Mouse (Mus musculus) limb, embryonic 12.5 days (tissue): ENCODE data around the gene Ppm1e. TPM values are rescaled to one million over a fixed set of nuclear protein-coding genes. Genes with fewer than 3 reads are reported as not detected.

ENCODE experiments used
- ATAC-seq: fragments of 200-750 bp; cut with Nextera tagmentation; 2 replicates; pipeline ENCODE4 v1.8.0; 2017; ENCODE audit warnings: low read depth, moderate TSS enrichment; ENCODE audit not compliant: insufficient number of reproducible peaks, insufficient read depth, low FRiP score, low TSS enrichment
- H3K27ac ChIP-seq: fragments of 300-500 bp; sonication (generic); 2 replicates; pipeline ENCODE4 v1.5.1; 2016; ENCODE audit warnings: mild to moderate bottlenecking, moderate library complexity
- H3K27me3 ChIP-seq: fragments of 300-500 bp; sonication (generic); 2 replicates; pipeline ENCODE4 v1.6.1; 2016; ENCODE audit warnings: mild to moderate bottlenecking, moderate library complexity
- H3K36me3 ChIP-seq: fragments of 300-500 bp; sonication (generic); 2 replicates; pipeline ENCODE4 v1.6.1; 2016; ENCODE audit warnings: mild to moderate bottlenecking, moderate library complexity
- H3K4me1 ChIP-seq: fragments of 300-500 bp; sonication (generic); replicated peaks from 2 replicates; pipeline ENCODE4 v1.6.1; 2016
- H3K4me2 ChIP-seq: fragments of 300-500 bp; sonication (generic); 2 replicates; pipeline ENCODE4 v1.6.1; 2016; ENCODE audit warnings: mild to moderate bottlenecking, moderate library complexity
- H3K4me3 ChIP-seq: fragments of 300-500 bp; sonication (generic); replicated peaks from 2 replicates; pipeline ENCODE4 v1.5.1; 2016; ENCODE audit warnings: mild to moderate bottlenecking
- H3K9ac ChIP-seq: fragments of 300-500 bp; sonication (generic); replicated peaks from 2 replicates; pipeline ENCODE4 v1.6.1; 2016; ENCODE audit warnings: mild to moderate bottlenecking, moderate library complexity
- H3K9me3 ChIP-seq: fragments of 300-500 bp; sonication (generic); 2 replicates; pipeline ENCODE4 v1.6.1; 2016; ENCODE audit warnings: mild to moderate bottlenecking, moderate library complexity
- WGBS: fragments of 180-500 bp; shearing (Covaris S2); methylation state at CpG from one replicate; pipeline ENCODE4 v1.1.7; 2016; 5-methylcytosine and 5-hydroxymethylcytosine counted together
- polyA plus RNA-seq: library from polyadenylated mRNA; unstranded; fragments of >200 nt; fragmentation: Nextera tagmentation; extraction: Ambion mirVana; gene quantifications from 2 replicates; pipeline ENCODE4 v1.2.1, GENCODE M21; 2016

Gene Ppm1e
- polyA plus RNA-seq, 1 experiment from 2014 or later, result 2.1 TPM

- Histone ChIP-seq H3K27ac (no peak overlapping the region), H3K9ac (peak overlapping the region; percentile 67), H3K4me2 (peak overlapping the region; percentile 98), H3K4me3 (peak overlapping the region; percentile 65), H3K4me1 (peaks cover 13% of the 10 kb centered on the region), H3K27me3 (peaks cover 47% of the 10 kb centered on the region), H3K36me3 (no peaks in the 10 kb centered on the region), H3K9me3 (no peaks in the 10 kb centered on the region)
- no peak for ATAC-seq
- 5% methylated on average over 31 of the region's 31 CpGs for WGBS
These were observed 1.2 kb downstream of the Ppm1e start for GRCm38 (mm10) chr11:87357317-87358300.

GRCm38 (mm10) chr11:87354861-87355260, 4.0 kb downstream of the Ppm1e start:
- no peak for ATAC-seq
- Histone ChIP-seq H3K4me3 (no peak overlapping the region), H3K4me1 (peaks cover 13% of the 10 kb centered on the region), H3K36me3 (no peaks in the 10 kb centered on the region), H3K9ac (no peak overlapping the region), H3K4me2 (no peak overlapping the region), H3K9me3 (no peaks in the 10 kb centered on the region), H3K27ac (no peak overlapping the region), H3K27me3 (peaks cover 36% of the 10 kb centered on the region)
- 74% methylated on average over 1 of the region's 1 CpGs for WGBS

- Histone ChIP-seq H3K27ac (no peak overlapping the region), H3K4me2 (no peak overlapping the region), H3K36me3 (no peaks in the 10 kb centered on the region), H3K27me3 (peaks cover 26% of the 10 kb centered on the region), H3K4me3 (no peak overlapping the region), H3K9me3 (no peaks in the 10 kb centered on the region), H3K4me1 (peaks cover 13% of the 10 kb centered on the region), H3K9ac (no peak overlapping the region)
- no peak for ATAC-seq
- 80% methylated on average over 7 of the region's 7 CpGs for WGBS
These were observed 5.1 kb downstream of the Ppm1e start for GRCm38 (mm10) chr11:87353646-87354170.

- no peaks in the 10 kb centered on the region for H3K36me3 ChIP-seq
- H3K4me1 ChIP-seq, result no peaks in the 10 kb centered on the region
- no peak overlapping the region for H3K4me2 ChIP-seq
- 84% methylated on average over 3 of the region's 3 CpGs for WGBS
- no peak for ATAC-seq
- no peaks in the 10 kb centered on the region for H3K27me3 ChIP-seq
- H3K4me3 ChIP-seq, result no peak overlapping the region
- 0 out of 2 replicates have a peak, but pooled peaks cover 4% of the 10 kb centered on the region for H3K9me3 ChIP-seq
- no peak overlapping the region for H3K27ac ChIP-seq
- no peak overlapping the region for H3K9ac ChIP-seq
These were observed 32.4 kb downstream of the Ppm1e start for GRCm38 (mm10) chr11:87326381-87326780.

GRCm38 (mm10) chr11:87322558-87322957, 36.3 kb downstream of the Ppm1e start:
- Histone ChIP-seq H3K9ac (no peak overlapping the region), H3K4me3 (no peak overlapping the region), H3K9me3 (no peaks in the 10 kb centered on the region), H3K27ac (no peak overlapping the region), H3K4me2 (no peak overlapping the region), H3K27me3 (no peaks in the 10 kb centered on the region), H3K36me3 (no peaks in the 10 kb centered on the region), H3K4me1 (no peaks in the 10 kb centered on the region)
- no peak for ATAC-seq
- WGBS, result 62% methylated on average over 8 of the region's 8 CpGs

DNA sequence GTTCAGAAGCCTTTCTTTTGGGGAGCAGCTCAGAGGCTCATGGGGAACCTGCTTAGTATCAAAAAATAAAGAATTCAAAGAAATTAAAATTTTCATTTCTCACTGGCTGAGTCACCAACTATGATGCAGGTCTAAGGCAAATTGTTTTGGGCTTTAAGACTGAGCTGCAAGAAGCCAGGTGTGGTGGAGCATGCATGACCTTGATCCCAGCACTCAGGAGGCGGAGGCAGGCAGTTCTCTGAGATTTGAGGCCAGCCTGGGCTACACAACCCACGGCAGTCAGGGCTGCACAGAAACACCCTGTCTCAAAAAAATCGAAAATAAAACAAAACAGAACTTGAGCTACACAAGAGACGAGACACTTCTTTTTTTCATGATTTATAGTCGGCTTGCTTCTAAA, 38.8 kb downstream of the Ppm1e start:
- no peaks in the 10 kb centered on the region for H3K27me3 ChIP-seq
- H3K4me3 ChIP-seq, result no peak overlapping the region
- WGBS, result 69% methylated on average over 5 of the region's 5 CpGs
- H3K27ac ChIP-seq, result no peak overlapping the region
- H3K36me3 ChIP-seq, result no peaks in the 10 kb centered on the region
- no peaks in the 10 kb centered on the region for H3K4me1 ChIP-seq
- no peak overlapping the region for H3K9ac ChIP-seq
- H3K4me2 ChIP-seq, result no peak overlapping the region
- H3K9me3 ChIP-seq, result no peaks in the 10 kb centered on the region
- no peak for ATAC-seq

- no peak for ATAC-seq
- H3K9me3 ChIP-seq, result no peaks in the 10 kb centered on the region
- no peaks in the 10 kb centered on the region for H3K27me3 ChIP-seq
- H3K9ac ChIP-seq, result no peak overlapping the region
- H3K36me3 ChIP-seq, result no peaks in the 10 kb centered on the region
- no peak overlapping the region for H3K4me3 ChIP-seq
- WGBS, result 89% methylated on average over 9 of the region's 9 CpGs
- H3K4me1 ChIP-seq, result no peaks in the 10 kb centered on the region
- no peak overlapping the region for H3K27ac ChIP-seq
- H3K4me2 ChIP-seq, result no peak overlapping the region
These were observed 39.7 kb downstream of the Ppm1e start for GRCm38 (mm10) chr11:87318956-87319708.

DNA sequence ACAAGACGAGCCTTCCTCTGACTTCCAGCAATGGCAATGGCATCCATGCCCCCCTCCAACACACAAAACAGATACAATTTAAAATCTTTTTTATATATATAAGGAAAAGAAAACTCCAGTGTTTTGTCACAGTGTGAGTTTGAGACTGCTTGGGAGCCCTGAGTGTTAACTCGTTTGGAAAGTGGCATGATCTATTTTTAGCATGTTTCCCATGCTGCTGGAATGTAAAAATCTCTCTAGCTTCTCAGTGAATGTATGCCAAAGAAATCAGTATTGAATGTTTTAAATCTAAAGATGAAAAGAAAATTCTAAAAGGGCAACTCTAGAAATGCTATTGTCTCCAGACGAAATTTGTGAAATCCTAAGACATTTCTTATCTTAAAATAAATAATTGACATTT, 45.3 kb downstream of the Ppm1e start:
- Histone ChIP-seq H3K27me3 (no peaks in the 10 kb centered on the region), H3K4me1 (no peaks in the 10 kb centered on the region), H3K27ac (no peak overlapping the region), H3K9me3 (no peaks in the 10 kb centered on the region), H3K36me3 (no peaks in the 10 kb centered on the region), H3K4me2 (no peak overlapping the region), H3K4me3 (no peak overlapping the region), H3K9ac (no peak overlapping the region)
- no peak for ATAC-seq
- 58% methylated on average over 3 of the region's 3 CpGs for WGBS

DNA sequence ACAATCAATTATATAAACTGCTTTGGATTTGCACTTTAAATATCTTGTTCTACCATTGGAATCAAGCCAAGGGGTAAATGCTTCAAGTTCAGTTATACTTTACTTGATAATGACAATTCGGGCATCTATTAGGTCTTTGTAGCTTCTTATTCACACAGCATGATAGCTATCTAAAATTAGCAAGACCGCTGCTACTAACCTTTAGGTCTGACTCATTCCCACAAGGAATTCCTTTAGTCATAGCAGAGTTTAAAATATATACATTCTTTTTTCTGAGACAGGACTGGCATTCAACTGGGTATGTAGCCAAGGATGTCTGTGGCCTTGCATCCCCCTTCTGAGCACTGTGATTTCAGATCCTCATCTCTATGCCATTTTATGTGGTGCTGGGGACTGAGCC, 48.5 kb downstream of the Ppm1e start:
- Histone ChIP-seq H3K27me3 (no peaks in the 10 kb centered on the region), H3K9me3 (no peaks in the 10 kb centered on the region), H3K9ac (no peak overlapping the region), H3K4me2 (no peak overlapping the region), H3K27ac (no peak overlapping the region), H3K4me3 (no peak overlapping the region), H3K36me3 (no peaks in the 10 kb centered on the region), H3K4me1 (no peaks in the 10 kb centered on the region)
- WGBS, result 95% methylated on average over 2 of the region's 2 CpGs
- no peak for ATAC-seq

DNA sequence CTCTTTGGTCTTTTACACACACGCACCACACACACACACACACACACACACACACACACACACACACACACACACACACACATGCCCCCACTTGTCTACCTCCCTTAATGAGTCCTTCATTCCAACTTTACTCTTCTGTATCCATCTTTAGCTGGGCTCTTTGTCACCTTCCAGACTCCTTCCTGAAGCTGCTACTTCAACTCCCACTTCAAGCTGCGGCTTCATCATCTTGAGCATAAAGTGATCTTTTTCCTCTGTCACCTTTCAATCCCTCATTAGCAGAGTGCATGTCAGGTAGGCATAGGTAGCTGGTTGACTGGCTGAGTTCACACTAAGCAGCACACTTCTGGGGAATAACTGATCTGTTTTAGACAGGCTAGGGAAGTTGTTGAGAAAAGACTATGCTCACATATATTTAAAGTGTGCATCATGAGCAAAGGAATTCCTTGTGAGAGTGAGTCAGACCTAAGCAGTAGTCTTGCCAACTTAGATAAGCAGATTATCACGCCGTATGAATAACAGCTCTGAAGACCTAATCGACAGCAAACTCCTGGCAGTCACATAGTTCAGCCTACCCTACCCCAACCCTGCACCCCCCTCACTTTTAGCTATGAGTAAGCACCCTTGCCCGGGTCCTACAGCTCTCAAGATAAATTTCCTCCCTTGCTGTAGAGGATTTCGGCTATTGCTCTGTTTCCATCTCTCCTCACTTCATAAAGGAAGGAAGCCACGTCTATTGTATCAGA, 49.3 kb downstream of the Ppm1e start:
- Histone ChIP-seq H3K4me2 (no peak overlapping the region), H3K9me3 (no peaks in the 10 kb centered on the region), H3K9ac (no peak overlapping the region), H3K36me3 (no peaks in the 10 kb centered on the region), H3K4me1 (no peaks in the 10 kb centered on the region), H3K4me3 (no peak overlapping the region), H3K27me3 (no peaks in the 10 kb centered on the region), H3K27ac (no peak overlapping the region)
- ATAC-seq, result no peak
- WGBS, result 81% methylated on average over 8 of the region's 8 CpGs

- no peak for ATAC-seq
- Histone ChIP-seq H3K4me3 (no peak overlapping the region), H3K27me3 (no peaks in the 10 kb centered on the region), H3K27ac (no peak overlapping the region), H3K4me2 (no peak overlapping the region), H3K4me1 (no peaks in the 10 kb centered on the region), H3K9me3 (no peaks in the 10 kb centered on the region), H3K36me3 (no peaks in the 10 kb centered on the region), H3K9ac (no peak overlapping the region)
- 87% methylated on average over 5 of the region's 5 CpGs for WGBS
These were observed 59.8 kb downstream of the Ppm1e start for GRCm38 (mm10) chr11:87299066-87299465.
